Mouse (Mus musculus) embryonic facial prominence, embryonic 11.5 days (tissue): ENCODE results near the gene Cdc6. TPM values are rescaled to one million over a fixed set of nuclear protein-coding genes. Genes with fewer than 3 reads are reported as not detected.
A peak's percentile ranks its signal among the peaks of the same experiment; 100 is the strongest.

Experiments used
- ATAC-seq: fragments of 200-750 bp; cut with Nextera tagmentation; replicated peaks from 2 replicates; pipeline ENCODE4 v1.8.0; 2017; ENCODE audit warnings: low read depth; ENCODE audit not compliant: insufficient number of reproducible peaks, low FRiP score, low TSS enrichment
- DNase-seq: peaks from one replicate; pipeline ENCODE4 v3.0.0-alpha.2; 2015; ENCODE audit warnings: low spot score
- H3K27ac ChIP-seq: fragments of 300-500 bp; sonication (generic); replicated peaks from 2 replicates; pipeline ENCODE4 v1.5.1; 2014; ENCODE audit warnings: mild to moderate bottlenecking, low read depth, low read length, control low read depth
- H3K27me3 ChIP-seq: fragments of 300-500 bp; sonication (generic); 2 replicates; pipeline ENCODE4 v1.6.1; 2014; ENCODE audit warnings: mild to moderate bottlenecking, low read length, moderate library complexity, mixed read lengths; ENCODE audit not compliant: control insufficient read depth, insufficient read depth
- H3K36me3 ChIP-seq: fragments of 300-500 bp; sonication (generic); replicated peaks from 2 replicates; pipeline ENCODE4 v1.6.1; 2014; ENCODE audit warnings: low read depth, mild to moderate bottlenecking, low read length, moderate library complexity, mixed read lengths; ENCODE audit not compliant: control insufficient read depth, insufficient read depth
- H3K4me1 ChIP-seq: fragments of 300-500 bp; sonication (generic); 2 replicates; pipeline ENCODE4 v1.6.1; 2014; ENCODE audit warnings: low read length, mixed read lengths; ENCODE audit not compliant: control insufficient read depth, insufficient read depth
- H3K4me2 ChIP-seq: fragments of 300-500 bp; sonication (generic); 2 replicates; pipeline ENCODE4 v1.6.1; 2014; ENCODE audit warnings: low read depth, mild to moderate bottlenecking, control low read depth, low read length, moderate library complexity
- H3K4me3 ChIP-seq: fragments of 300-500 bp; sonication (generic); 2 replicates; pipeline ENCODE4 v1.5.1; 2014; ENCODE audit warnings: low read depth, low read length, control low read depth
- H3K9ac ChIP-seq: fragments of 300-500 bp; sonication (generic); replicated peaks from 2 replicates; pipeline ENCODE4 v1.6.1; 2014; ENCODE audit warnings: mild to moderate bottlenecking, control low read depth, low read length
- H3K9me3 ChIP-seq: fragments of 300-500 bp; sonication (generic); replicated peaks from 2 replicates; pipeline ENCODE4 v1.6.1; 2016; ENCODE audit warnings: mild to moderate bottlenecking, low read length, inconsistent platforms, mixed read lengths; ENCODE audit not compliant: control insufficient read depth
- WGBS: fragments of 180-500 bp; shearing (Covaris S2); extraction: QIAGEN DNeasy Blood & Tissue Kit; methylation state at CpG from one replicate; pipeline ENCODE4 v1.1.7; 2014; 5-methylcytosine and 5-hydroxymethylcytosine counted together
- polyA plus RNA-seq: library from polyadenylated mRNA; unstranded; fragments of >200 nt; fragmentation: Nextera tagmentation; extraction: Ambion mirVana; gene quantifications from 2 replicates; pipeline ENCODE4 v1.2.1, GENCODE M21; 2014

Gene Cdc6
- polyA plus RNA-seq, 1 experiment from 2014 or later: 57.1 TPM

DNA sequence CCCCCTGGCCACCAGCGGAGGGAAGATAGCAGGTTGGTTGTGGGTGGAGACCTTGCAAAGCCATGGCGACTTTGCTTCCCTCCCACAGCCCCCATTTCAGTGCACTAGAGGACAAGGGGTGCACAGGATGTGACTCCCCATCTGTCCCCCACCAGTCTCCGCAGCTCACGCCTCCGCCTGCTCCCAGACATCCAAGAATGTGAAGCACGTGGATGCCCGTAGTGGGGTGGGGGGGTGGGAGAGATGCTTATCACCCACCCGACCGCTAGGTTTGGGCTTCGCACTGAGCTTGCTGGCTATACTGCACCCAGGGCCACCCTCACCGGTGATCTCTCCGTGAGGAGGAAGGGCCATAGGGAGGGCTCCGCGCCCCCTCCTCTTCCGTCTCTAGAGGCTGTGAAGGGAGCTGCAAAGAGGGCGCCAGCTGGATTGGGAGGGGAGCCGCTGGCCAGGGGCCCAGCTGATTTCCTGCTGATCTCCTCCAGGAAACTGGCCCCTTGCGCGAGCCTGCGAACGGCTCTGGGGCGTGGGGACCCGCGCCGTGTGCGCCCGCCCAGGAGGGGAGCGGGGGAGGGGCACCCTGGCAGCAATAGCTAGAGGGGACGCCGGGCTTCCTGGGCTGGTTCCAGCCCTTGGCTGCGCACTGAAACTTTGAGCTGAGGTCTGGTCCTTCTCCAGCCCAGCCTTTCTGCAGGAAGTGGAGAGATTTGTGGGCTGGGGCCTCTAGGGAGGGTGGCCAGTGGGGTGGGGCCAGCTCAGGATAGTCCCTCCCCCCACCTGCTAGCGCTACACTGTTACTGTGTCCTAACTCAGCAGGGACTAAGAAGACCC is 55.8 kb downstream of the Cdc6 start:
- DNase-seq (peak; percentile 69), ATAC-seq (peak; percentile 37; the same call in 1 of the 2 replicates)
- 0% methylated on average over 32 of the region's 32 CpGs for WGBS
- Histone ChIP-seq H3K9ac (peak overlapping the region; percentile 60), H3K9me3 (no peaks in the 10 kb centered on the region), H3K4me1 (peaks cover 66% of the 10 kb centered on the region), H3K27ac (peak overlapping the region; percentile 87), H3K36me3 (no peaks in the 10 kb centered on the region; the same call in none of the 2 replicates), H3K4me2 (peak overlapping the region; percentile 64), H3K4me3 (peak overlapping the region; percentile 26), H3K27me3 (no peaks in the 10 kb centered on the region)

- H3K27ac ChIP-seq: peak overlapping the region; percentile 87
- H3K9ac ChIP-seq: peak overlapping the region; percentile 60
- peaks cover 72% of the 10 kb centered on the region for H3K4me1 ChIP-seq
- peak overlapping the region; percentile 64 for H3K4me2 ChIP-seq
- H3K36me3 ChIP-seq: no peaks in the 10 kb centered on the region; the same call in none of the 2 replicates
- DNase-seq (no peak), ATAC-seq (no peak)
- WGBS: 20% methylated on average over 6 of the region's 6 CpGs
- no peak overlapping the region; the same call in 1 of the 2 replicates for H3K4me3 ChIP-seq
- H3K27me3 ChIP-seq: no peaks in the 10 kb centered on the region
- H3K9me3 ChIP-seq: no peaks in the 10 kb centered on the region
These were observed 56.6 kb downstream of the Cdc6 start for GRCm38 (mm10) chr11:98964201-98964615.

DNA sequence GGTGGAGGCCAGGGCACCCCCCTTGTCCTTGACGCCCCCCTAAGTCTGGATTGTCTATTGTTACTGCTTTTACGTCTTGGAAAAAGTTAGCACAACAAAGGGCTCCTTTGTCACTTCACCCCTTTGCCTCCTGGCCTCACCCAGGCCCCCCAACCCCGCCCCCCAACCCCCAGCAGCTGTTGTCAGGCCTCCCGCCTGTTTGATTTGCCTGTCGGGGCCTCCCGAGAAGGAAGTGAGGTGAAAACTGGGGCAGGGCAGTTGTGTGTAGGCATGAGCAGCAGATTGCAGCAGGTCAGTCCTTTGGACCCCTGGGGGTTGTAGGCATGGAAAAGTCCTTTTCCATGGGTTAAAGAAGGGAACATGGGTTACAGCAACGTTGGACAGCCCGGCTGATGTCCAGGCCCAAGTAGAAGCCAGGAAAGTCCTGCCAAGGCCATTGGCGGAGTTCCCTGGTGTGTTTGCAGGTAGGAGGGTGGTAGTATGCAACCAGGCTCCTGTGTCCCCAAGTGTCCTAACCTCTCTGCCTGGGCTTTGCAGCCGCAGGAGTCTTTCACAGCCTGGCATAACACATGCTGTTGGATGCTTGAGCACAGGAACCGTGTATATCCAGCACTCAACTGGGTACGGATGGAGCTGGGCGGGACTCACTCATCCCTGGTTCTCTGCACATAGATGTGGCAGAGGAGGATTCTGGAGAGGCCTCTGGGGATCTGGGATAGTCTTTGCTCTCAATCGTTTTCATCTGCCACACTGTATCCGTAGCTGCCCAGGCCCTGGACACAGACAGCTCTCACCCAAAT is 57.2 kb downstream of the Cdc6 start:
- Histone ChIP-seq H3K36me3 (no peaks in the 10 kb centered on the region; the same call in none of the 2 replicates), H3K9ac (peak overlapping the region; percentile 60), H3K27ac (peak overlapping the region; percentile 87), H3K27me3 (no peaks in the 10 kb centered on the region), H3K4me2 (peak overlapping the region; percentile 64), H3K4me1 (peaks cover 71% of the 10 kb centered on the region), H3K4me3 (no peak overlapping the region), H3K9me3 (no peaks in the 10 kb centered on the region)
- DNase-seq (no peak), ATAC-seq (no peak)
- 12% methylated on average over 15 of the region's 15 CpGs for WGBS

GRCm38 (mm10) chr11:98965416-98966077 is 57.9 kb downstream of the Cdc6 start:
- ATAC-seq (no peak), DNase-seq (no peak)
- H3K27ac ChIP-seq: peak overlapping the region; percentile 87
- no peaks in the 10 kb centered on the region for H3K9me3 ChIP-seq
- H3K4me3 ChIP-seq: no peak overlapping the region
- peak overlapping the region; percentile 60; the same call in 1 of the 2 replicates for H3K9ac ChIP-seq
- peaks cover 71% of the 10 kb centered on the region for H3K4me1 ChIP-seq
- WGBS: 2% methylated on average over 11 of the region's 11 CpGs
- H3K36me3 ChIP-seq: no peaks in the 10 kb centered on the region; the same call in none of the 2 replicates
- H3K4me2 ChIP-seq: peak overlapping the region; percentile 30
- H3K27me3 ChIP-seq: no peaks in the 10 kb centered on the region

DNA sequence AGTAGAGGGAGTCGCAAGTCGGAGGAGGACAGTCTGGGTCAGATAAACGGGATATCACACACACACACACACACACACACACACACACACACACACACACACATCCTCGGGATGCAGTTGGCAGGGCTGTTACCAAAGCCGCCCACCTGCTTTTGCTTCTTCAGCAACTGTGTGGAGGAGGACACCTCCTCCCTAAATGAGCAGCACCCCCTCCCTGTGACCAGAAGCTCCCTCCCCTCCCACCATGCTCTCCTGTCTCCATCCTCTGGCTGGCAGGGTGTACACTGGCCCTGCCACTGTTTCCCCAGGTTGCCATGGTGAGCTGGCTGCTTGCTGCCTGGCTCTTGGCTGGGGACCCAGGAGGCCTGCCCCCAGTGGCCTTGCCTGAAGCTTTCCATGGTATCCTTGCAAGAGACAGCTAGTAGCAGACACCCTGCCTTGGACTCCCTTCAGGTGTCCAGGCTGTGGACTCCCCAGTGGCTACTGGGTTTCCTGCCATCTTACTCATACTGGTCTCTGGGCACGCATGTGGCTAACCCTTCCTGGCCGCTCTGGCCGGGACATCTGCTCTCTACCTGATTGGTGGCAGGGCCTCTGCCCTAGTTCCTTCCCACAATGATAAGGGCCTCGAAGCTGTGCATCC is 59.0 kb downstream of the Cdc6 start:
- H3K27me3 ChIP-seq: no peaks in the 10 kb centered on the region
- H3K4me3 ChIP-seq: no peak overlapping the region
- H3K27ac ChIP-seq: no peak overlapping the region
- WGBS: 34% methylated on average over 9 of the region's 9 CpGs
- peaks cover 3% of the 10 kb centered on the region for H3K36me3 ChIP-seq
- ATAC-seq (no peak), DNase-seq (no peak)
- H3K4me2 ChIP-seq: peak overlapping the region; percentile 10; the same call in 1 of the 2 replicates
- H3K9me3 ChIP-seq: no peaks in the 10 kb centered on the region
- H3K9ac ChIP-seq: no peak overlapping the region
- peaks cover 64% of the 10 kb centered on the region for H3K4me1 ChIP-seq

DNA sequence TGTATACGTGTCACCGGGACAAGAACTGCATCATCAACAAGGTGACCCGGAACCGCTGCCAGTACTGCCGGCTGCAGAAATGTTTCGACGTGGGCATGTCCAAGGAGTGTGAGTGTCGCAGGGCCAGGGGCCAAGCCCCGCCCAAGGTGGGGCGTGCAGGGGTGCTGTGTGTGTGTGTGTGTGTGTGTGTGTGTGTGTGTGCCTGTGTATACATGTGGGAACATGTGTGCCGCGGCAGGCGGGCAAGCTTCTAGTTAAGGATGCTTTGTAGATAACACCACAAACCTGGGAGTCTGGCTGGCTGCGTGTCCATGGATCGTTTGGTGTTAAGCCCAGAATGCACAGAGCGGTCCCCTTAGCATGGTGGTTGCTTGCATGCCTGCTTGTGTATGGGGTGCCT is 60.5 kb downstream of the Cdc6 start:
- Histone ChIP-seq H3K9ac (no peak overlapping the region), H3K4me2 (no peak overlapping the region)
- DNase-seq: no peak

DNA sequence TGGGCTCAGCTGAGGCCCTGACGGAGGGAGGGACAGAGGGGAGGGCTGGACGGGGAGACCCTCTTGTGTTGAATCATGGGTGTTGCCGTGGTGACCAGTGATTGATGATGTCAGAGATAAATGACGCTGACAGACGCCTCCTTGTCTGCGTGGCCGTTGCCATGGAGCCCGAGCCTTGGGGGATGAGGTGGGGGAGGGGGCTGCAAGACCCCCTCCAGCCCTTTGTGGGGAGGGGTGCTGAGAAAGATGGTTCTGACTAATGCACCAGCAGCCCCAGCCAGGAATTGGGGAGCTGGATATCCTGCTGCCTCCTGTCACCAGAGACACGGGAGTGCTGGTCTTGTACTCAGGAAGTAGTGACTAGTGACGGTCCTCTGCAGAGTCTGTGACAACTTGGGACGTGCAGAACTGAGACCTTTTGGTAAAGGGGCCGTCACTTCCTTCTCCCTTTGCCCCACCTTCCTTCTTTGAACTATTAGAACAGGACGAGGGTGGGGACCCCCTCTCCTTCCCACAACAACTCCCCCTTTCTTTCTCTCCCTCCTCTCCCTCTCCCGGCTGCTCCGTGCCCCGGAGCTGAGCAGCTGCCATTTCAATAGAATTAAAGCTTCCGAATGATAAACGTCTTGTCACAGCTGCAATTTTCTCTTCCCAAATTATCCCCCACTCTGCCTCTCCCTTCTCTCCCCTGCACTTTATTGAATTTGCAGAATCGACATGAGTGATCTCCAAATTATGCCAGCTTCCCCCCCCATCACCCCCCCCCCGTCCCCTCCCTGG is 61.3 kb downstream of the Cdc6 start:
- peaks cover 45% of the 10 kb centered on the region for H3K4me1 ChIP-seq
- DNase-seq: peak; percentile 71
- no peak overlapping the region for H3K9ac ChIP-seq
- H3K4me3 ChIP-seq: no peak overlapping the region
- 6% methylated on average over 20 of the region's 20 CpGs for WGBS
- no peaks in the 10 kb centered on the region for H3K27me3 ChIP-seq
- ATAC-seq: 0 out of 2 replicates have a peak, but pooled peaks have one; percentile 12
- H3K36me3 ChIP-seq: peaks cover 3% of the 10 kb centered on the region
- H3K27ac ChIP-seq: peak overlapping the region; percentile 66
- peak overlapping the region; percentile 29 for H3K4me2 ChIP-seq
- no peaks in the 10 kb centered on the region for H3K9me3 ChIP-seq

More for the DNA sequence above, 60.5 kb downstream of the Cdc6 start:
- H3K27ac ChIP-seq: peak overlapping the region; percentile 66
- H3K4me3 ChIP-seq: no peak overlapping the region
- peaks cover 52% of the 10 kb centered on the region for H3K4me1 ChIP-seq
- H3K9me3 ChIP-seq: no peaks in the 10 kb centered on the region
- no peak for ATAC-seq
- no peaks in the 10 kb centered on the region for H3K27me3 ChIP-seq
- 71% methylated on average over 16 of the region's 16 CpGs for WGBS
- H3K36me3 ChIP-seq: peaks cover 3% of the 10 kb centered on the region
